Mouse (Mus musculus): ENCODE results near the gene AW551984.

DNA sequence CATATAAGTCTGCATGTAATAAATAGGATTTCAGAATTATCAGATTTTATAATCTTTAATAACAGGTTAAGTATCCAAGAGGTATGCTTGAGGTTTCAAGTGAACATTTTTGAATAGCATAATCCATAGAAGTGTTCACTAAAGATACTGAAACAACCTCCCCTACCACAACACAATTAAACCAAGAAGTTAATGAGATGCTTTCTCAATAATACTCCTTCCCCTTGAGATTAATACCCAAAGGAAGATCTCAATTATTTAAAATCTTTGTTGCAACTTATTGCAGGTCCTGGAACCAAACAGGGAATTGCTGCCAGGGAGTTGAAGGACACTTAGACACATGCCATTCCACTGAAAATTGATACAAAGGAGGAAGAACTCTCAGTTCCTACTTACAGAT lies 40.6 kb upstream of the AW551984 start, which contains the start of gene Olfr961:
- TF ChIP-seq ZNF384 (IDR thresholded peaks at IDR 0.05; ENCODE audit: low read depth, low read length) (no peak), ETS1 (IDR thresholded peaks at IDR 0.05; ENCODE audit: low read depth, low read length) (no peak), GATA1 (IDR thresholded peaks at IDR 0.05; ENCODE audit: low read depth, low read length) (no peak), RAD21 (IDR thresholded peaks at IDR 0.05; ENCODE audit: low read depth, low read length) (no peak), POLR2A (IDR thresholded peaks at IDR 0.05; ENCODE audit: control insufficient read depth in 1 of 2, insufficient read depth in 1 of 2, low read depth in 1 of 2, low read length in 2 of 2, poor library complexity in 1 of 2) (no peak), EP300 (IDR thresholded peaks at IDR 0.05; ENCODE audit: low read depth in 1 of 2, low read length in 2 of 2) (no peak), CTCF (IDR thresholded peaks at IDR 0.05 in 2 of 3, conservative IDR thresholded peaks at IDR 0.05 in 1 of 3; ENCODE audit: control insufficient read depth in 1 of 3, insufficient read depth in 1 of 3, low read depth in 2 of 3, low read length in 3 of 3, poor library complexity in 1 of 3, severe bottlenecking in 1 of 3) (no peak), MYB (IDR thresholded peaks at IDR 0.05; ENCODE audit: low read depth, low read length) (no peak), TCF12 (IDR thresholded peaks at IDR 0.05; ENCODE audit: low read depth, low read length) (no peak), BHLHE40 (IDR thresholded peaks at IDR 0.05; ENCODE audit: borderline replicate concordance, low read depth, low read length) (no peak), MEF2A (IDR thresholded peaks at IDR 0.05; ENCODE audit: extremely low read depth, insufficient replicate concordance, low read depth, low read length, poor library complexity, severe bottlenecking) (no peak)

All from MEL (cell line).